Mouse (Mus musculus) frontal cortex, postnatal 10 days (tissue): ENCODE measurements around the gene Gmcl1.
A peak's percentile ranks its signal among the peaks of the same experiment; 100 is the strongest.

ENCODE experiments used
- DNase-seq, 2 experiments: peaks; one replicate each; pipeline ENCODE4 v3.0.0; 2022; ENCODE audit warnings: low spot score in 2 of 2, mixed read lengths in 1 of 2

Gene Gmcl1

GRCm38 (mm10) chr6:86733183-86733876 lies at the start of gene Gmcl1:
Gene Gmcl1, minus strand, starts transcription at chr6:86733383.
- DNase-seq = peak; percentile 86 to 92

- DNase-seq = no peak
These were observed 49.2 kb upstream of the Gmcl1 start for GRCm38 (mm10) chr6:86782342-86782741.

- no peak for DNase-seq
These were observed 48.3 kb upstream of the Gmcl1 start for GRCm38 (mm10) chr6:86781361-86781957.

- no peak for DNase-seq
These were observed 45.9 kb upstream of the Gmcl1 start for GRCm38 (mm10) chr6:86778910-86779594.

GRCm38 (mm10) chr6:86777181-86777580 lies 44.0 kb upstream of the Gmcl1 start:
- DNase-seq = no peak

- no peak for DNase-seq
These were observed 43.5 kb upstream of the Gmcl1 start for GRCm38 (mm10) chr6:86776706-86777071.

GRCm38 (mm10) chr6:86776001-86776705 lies 43.0 kb upstream of the Gmcl1 start:
- no peak for DNase-seq

- no peak for DNase-seq
These were observed 41.8 kb upstream of the Gmcl1 start for GRCm38 (mm10) chr6:86774937-86775336.

GRCm38 (mm10) chr6:86773830-86774229 lies 40.6 kb upstream of the Gmcl1 start:
- no peak for DNase-seq

GRCm38 (mm10) chr6:86772631-86773030 lies 39.4 kb upstream of the Gmcl1 start:
- DNase-seq = no peak

GRCm38 (mm10) chr6:86768938-86769337 lies 35.8 kb upstream of the Gmcl1 start:
- no peak for DNase-seq

GRCm38 (mm10) chr6:86768186-86768776 lies 35.1 kb upstream of the Gmcl1 start:
- DNase-seq = no peak

- DNase-seq = no peak
These were observed 34.3 kb upstream of the Gmcl1 start for GRCm38 (mm10) chr6:86767465-86767864.

GRCm38 (mm10) chr6:86765637-86766059 lies 32.5 kb upstream of the Gmcl1 start:
- no peak for DNase-seq

- DNase-seq = no peak
These were observed 21.1 kb upstream of the Gmcl1 start for GRCm38 (mm10) chr6:86754105-86754863.

GRCm38 (mm10) chr6:86752843-86753485 lies 19.8 kb upstream of the Gmcl1 start:
- no peak for DNase-seq

GRCm38 (mm10) chr6:86750961-86751360 lies 17.8 kb upstream of the Gmcl1 start:
- peak in 1 of 2 experiments; percentile 14 for DNase-seq

GRCm38 (mm10) chr6:86749817-86750216 lies 16.6 kb upstream of the Gmcl1 start:
- no peak for DNase-seq

GRCm38 (mm10) chr6:86747171-86747570 lies 14.0 kb upstream of the Gmcl1 start:
- DNase-seq = peak in 1 of 2 experiments; percentile 19

- DNase-seq = no peak
These were observed 7.5 kb upstream of the Gmcl1 start for GRCm38 (mm10) chr6:86740652-86741051.

GRCm38 (mm10) chr6:86736830-86737229 lies 3.6 kb upstream of the Gmcl1 start:
- no peak for DNase-seq
